Mouse (Mus musculus): ENCODE data around the gene Setd6.

GRCm38 (mm10) chr8:95694631-95695030, 21.1 kb upstream of the Setd6 start:
- TF ChIP-seq CTCF (IDR thresholded peaks at IDR 0.05; ENCODE audit: control insufficient read depth, insufficient read depth, insufficient replicate concordance, low read depth, low read length) (no peak), POLR2A (IDR thresholded peaks at IDR 0.05; ENCODE audit: control insufficient read depth, low read depth, low read length) (no peak)
